29 mouse cellular contexts compared by ENCODE assay signal in genomic region chr16:22899346-22899745, GRCm38 (mm10). TPM values are rescaled to one million over a fixed set of nuclear protein-coding genes. Genes with fewer than 3 reads are reported as not detected.
"Had no signal": no experiment of that assay in that cellular context is flagged by ENCODE, and none has a peak within 500 bp of the region (broad histone marks: within the 10 kb centered on the region; RNA-seq: fewer than 3 reads in every experiment).

No protein-coding gene starts in this region.

- H3K27ac ChIP-seq: kidney, embryonic 15.5 days; left cerebral cortex, adult 2 months; lung, embryonic 15.5 days; midbrain, embryonic 10.5 days; stomach, postnatal 0 days had no signal

- H3K9me3 ChIP-seq: kidney, embryonic 15.5 days; lung, embryonic 15.5 days; megakaryocyte, embryonic 14.5 days; midbrain, embryonic 10.5 days had no signal

- H3K4me3 ChIP-seq: kidney, embryonic 15.5 days; left cerebral cortex, adult 2 months; lung, embryonic 15.5 days; midbrain, embryonic 10.5 days had no signal

- H3K27me3 ChIP-seq: kidney, embryonic 15.5 days; lung, embryonic 15.5 days had no signal

- H3K4me2 ChIP-seq: kidney, embryonic 15.5 days; lung, embryonic 15.5 days had no signal

- H3K36me3 ChIP-seq: kidney, embryonic 15.5 days; lung, embryonic 15.5 days; midbrain, embryonic 10.5 days had no signal

- DNase-seq: kidney, adult 2 months; kidney, postnatal 10 days; kidney, postnatal 36 days; layer of hippocampus, postnatal 36 days; lung, adult 18-20 months; lung, postnatal 10 days; lung, postnatal 36 days; midbrain, embryonic 14.5 days; right cerebral cortex, postnatal 14 days; right cerebral cortex, postnatal 4 days; thymus, adult 2 months; thymus, postnatal 14 days; thymus, postnatal 4 days had no signal

- H3K4me1 ChIP-seq: kidney, embryonic 15.5 days; lung, embryonic 15.5 days had no signal

- H3K9ac ChIP-seq: kidney, embryonic 15.5 days; lung, embryonic 15.5 days had no signal

- ATAC-seq: intestine, postnatal 0 days had no signal

RNA-seq across cellular contexts. Expression of gene Ahsg, which starts 8.3 kb away (rescaled TPM):
- total RNA-seq: layer of hippocampus, adult 8-10 months; layer of hippocampus, postnatal 10 days; layer of hippocampus, postnatal 36 days; left cerebral cortex, adult 2 months; left cerebral cortex, postnatal 10 days; left cerebral cortex, postnatal 36 days; midbrain, postnatal 0 days had no signal
- polyA plus RNA-seq: kidney, adult 2 months; limb, embryonic 11.5 days; midbrain, embryonic 10.5 days; midbrain, embryonic 14.5 days; neural tube, embryonic 11.5 days had no signal

RNA-seq across cellular contexts. Expression of gene Fetub, which starts 18.8 kb away (rescaled TPM):
- total RNA-seq: layer of hippocampus, postnatal 36 days; left cerebral cortex, adult 2 months; left cerebral cortex, postnatal 36 days; midbrain, postnatal 0 days had no signal
- polyA plus RNA-seq: intestine, postnatal 0 days; limb, embryonic 11.5 days; lung, embryonic 15.5 days; midbrain, embryonic 10.5 days; midbrain, embryonic 14.5 days; neural tube, embryonic 11.5 days; neural tube, embryonic 14.5 days had no signal

RNA-seq across cellular contexts. Expression of gene Hrg, which starts 51.5 kb away (rescaled TPM):
- total RNA-seq: layer of hippocampus, adult 8-10 months; layer of hippocampus, postnatal 10 days; layer of hippocampus, postnatal 36 days; left cerebral cortex, adult 2 months; left cerebral cortex, postnatal 10 days; left cerebral cortex, postnatal 36 days; midbrain, postnatal 0 days had no signal
- polyA plus RNA-seq: intestine, postnatal 0 days; kidney, embryonic 15.5 days; limb, embryonic 11.5 days; lung, embryonic 15.5 days; midbrain, postnatal 0 days; stomach, embryonic 14.5 days; thymus, adult 2 months had no signal
